Mouse (Mus musculus): ENCODE results near the gene Zfp64. TPM values are rescaled to one million over a fixed set of nuclear protein-coding genes. Genes with fewer than 3 reads are reported as not detected.
A peak's percentile ranks its signal among the peaks of the same experiment; 100 is the strongest.

The Zfp64 gene
- polyA plus RNA-seq, 1 experiment from 2014 or later, result 30.8 TPM

- Histone ChIP-seq H3K9ac (ENCODE audit: low read depth, low read length) (no peak overlapping the region), H3K27ac (ENCODE audit: low read depth, low read length) (no peak overlapping the region), H3K36me3 (ENCODE audit: control insufficient read depth, insufficient read depth, low read length) (no peaks in the 10 kb centered on the region), H3K4me3 (ENCODE audit: low read length) (peak overlapping the region; percentile 5; the same call in 1 of the 2 replicates), H3K9me3 (ENCODE audit: control insufficient read depth, low read length) (no peaks in the 10 kb centered on the region), H3K27me3 (replicated peaks; ENCODE audit: control insufficient read depth, insufficient read depth, low read length) (no peaks in the 10 kb centered on the region), H3K4me2 (ENCODE audit: low read length) (peak overlapping the region; percentile 18; the same call in 1 of the 2 replicates), H3K4me1 (ENCODE audit: control insufficient read depth, insufficient read depth, low read depth, low read length) (no peaks in the 10 kb centered on the region)
- ATAC-seq, result peak; percentile 97
- 62% methylated on average over 6 of the region's 6 CpGs for WGBS
Observed at GRCm38 (mm10) chr2:168980859-168981258, 25.5 kb upstream of the Zfp64 start.

- Histone ChIP-seq H3K36me3 (ENCODE audit: control insufficient read depth, insufficient read depth, low read length) (no peaks in the 10 kb centered on the region), H3K9me3 (ENCODE audit: control insufficient read depth, low read length) (no peaks in the 10 kb centered on the region), H3K9ac (ENCODE audit: low read depth, low read length) (no peak overlapping the region), H3K27ac (ENCODE audit: low read depth, low read length) (no peak overlapping the region), H3K4me3 (ENCODE audit: low read length) (no peak overlapping the region), H3K4me2 (ENCODE audit: low read length) (no peak overlapping the region), H3K27me3 (replicated peaks; ENCODE audit: control insufficient read depth, insufficient read depth, low read length) (no peaks in the 10 kb centered on the region), H3K4me1 (ENCODE audit: control insufficient read depth, insufficient read depth, low read depth, low read length) (no peaks in the 10 kb centered on the region)
- ATAC-seq, result no peak
- WGBS, result 47% methylated on average over 11 of the region's 11 CpGs
Observed at GRCm38 (mm10) chr2:168979742-168980141, 24.4 kb upstream of the Zfp64 start.

- Histone ChIP-seq H3K27me3 (replicated peaks; ENCODE audit: control insufficient read depth, insufficient read depth, low read length) (no peaks in the 10 kb centered on the region), H3K9ac (ENCODE audit: low read depth, low read length) (no peak overlapping the region)
- 44% methylated on average over 9 of the region's 9 CpGs for WGBS
Observed at GRCm38 (mm10) chr2:168978031-168978430, 22.6 kb upstream of the Zfp64 start.

DNA sequence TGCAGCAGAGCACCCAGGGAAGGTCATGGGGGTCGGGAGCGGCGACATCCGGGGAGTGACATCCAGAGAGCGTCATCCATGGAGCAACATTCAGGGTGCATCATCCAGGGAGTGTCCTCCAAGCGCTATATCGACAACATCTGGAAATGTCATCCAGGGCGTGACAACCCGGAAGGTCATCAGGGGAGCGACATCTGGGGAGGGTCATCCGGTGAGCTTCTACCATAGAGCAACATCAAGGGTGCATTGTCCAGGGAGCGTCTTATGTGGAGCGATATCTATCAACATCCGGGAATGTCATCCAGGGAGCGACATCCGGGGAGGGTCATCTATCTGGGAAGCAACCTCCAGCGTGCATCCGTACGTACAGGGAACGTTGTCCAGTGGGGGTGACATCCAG, 14.7 kb upstream of the Zfp64 start:
- H3K4me2 ChIP-seq (ENCODE audit: low read length), result no peak overlapping the region
- no peak overlapping the region for H3K27ac ChIP-seq (ENCODE audit: low read depth, low read length)
- no peaks in the 10 kb centered on the region for H3K4me1 ChIP-seq (ENCODE audit: control insufficient read depth, insufficient read depth, low read depth, low read length)
- peaks cover 20% of the 10 kb centered on the region for H3K9me3 ChIP-seq (ENCODE audit: control insufficient read depth, low read length)
- H3K9ac ChIP-seq (ENCODE audit: low read depth, low read length), result no peak overlapping the region
- H3K4me3 ChIP-seq (ENCODE audit: low read length), result no peak overlapping the region
- no peaks in the 10 kb centered on the region; the same call in 1 of the 2 replicates for H3K36me3 ChIP-seq (ENCODE audit: control insufficient read depth, insufficient read depth, low read length)
- no peak for ATAC-seq
- WGBS, result 96% methylated on average over 20 of the region's 20 CpGs
- no peaks in the 10 kb centered on the region for H3K27me3 ChIP-seq (replicated peaks; ENCODE audit: control insufficient read depth, insufficient read depth, low read length)

More at GRCm38 (mm10) chr2:168978031-168978430, 22.6 kb upstream of the Zfp64 start:
- Histone ChIP-seq H3K4me3 (ENCODE audit: low read length) (no peak overlapping the region), H3K36me3 (ENCODE audit: control insufficient read depth, insufficient read depth, low read length) (no peaks in the 10 kb centered on the region), H3K4me2 (ENCODE audit: low read length) (no peak overlapping the region), H3K27ac (ENCODE audit: low read depth, low read length) (no peak overlapping the region), H3K9me3 (ENCODE audit: control insufficient read depth, low read length) (no peaks in the 10 kb centered on the region), H3K4me1 (ENCODE audit: control insufficient read depth, insufficient read depth, low read depth, low read length) (no peaks in the 10 kb centered on the region)
- no peak for ATAC-seq

DNA sequence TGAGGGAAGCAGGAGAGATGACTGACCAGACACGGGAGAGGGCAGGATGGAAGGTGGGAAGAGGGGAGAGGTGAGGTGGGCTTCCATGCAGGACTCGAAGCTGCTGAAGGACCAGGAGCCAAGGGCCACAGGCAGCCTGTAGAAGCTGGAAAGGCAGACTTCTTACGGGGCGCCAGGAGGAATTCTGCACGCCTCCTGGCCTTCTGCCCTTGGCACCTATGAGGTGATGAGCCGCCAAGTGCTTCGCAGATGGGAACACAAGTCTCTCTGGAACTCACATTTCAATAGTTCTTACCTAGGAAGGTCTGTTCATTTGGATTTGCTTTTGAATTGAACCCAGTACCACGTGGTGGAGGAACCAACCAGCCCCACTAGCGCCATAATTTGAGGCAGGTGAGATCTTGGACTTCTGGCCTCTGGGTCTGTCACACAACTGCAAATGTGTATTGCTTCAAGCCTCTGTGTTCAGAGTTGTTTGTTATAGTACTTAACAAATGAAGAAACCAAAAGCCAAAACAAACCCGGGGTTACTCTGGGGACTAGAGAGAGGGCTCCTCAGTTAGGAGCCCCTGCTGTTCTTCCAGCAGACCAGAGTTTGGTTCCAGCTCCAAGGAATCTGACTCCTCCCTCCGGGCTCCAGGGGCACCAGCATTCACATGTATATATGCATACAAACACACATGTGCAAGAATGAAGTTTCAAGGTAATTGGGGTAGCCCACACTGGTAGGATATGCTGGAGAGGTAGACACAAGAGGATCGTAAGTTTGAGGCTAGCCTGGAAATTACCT, 12.9 kb upstream of the Zfp64 start:
- WGBS, result 83% methylated on average over 12 of the region's 12 CpGs
- no peak overlapping the region for H3K27ac ChIP-seq (ENCODE audit: low read depth, low read length)
- H3K9me3 ChIP-seq (ENCODE audit: control insufficient read depth, low read length), result peaks cover 25% of the 10 kb centered on the region
- no peak overlapping the region for H3K4me2 ChIP-seq (ENCODE audit: low read length)
- no peak for ATAC-seq
- H3K27me3 ChIP-seq (replicated peaks; ENCODE audit: control insufficient read depth, insufficient read depth, low read length), result no peaks in the 10 kb centered on the region
- H3K4me3 ChIP-seq (ENCODE audit: low read length), result no peak overlapping the region
- H3K9ac ChIP-seq (ENCODE audit: low read depth, low read length), result no peak overlapping the region
- no peaks in the 10 kb centered on the region for H3K4me1 ChIP-seq (ENCODE audit: control insufficient read depth, insufficient read depth, low read depth, low read length)
- H3K36me3 ChIP-seq (ENCODE audit: control insufficient read depth, insufficient read depth, low read length), result no peaks in the 10 kb centered on the region; the same call in 1 of the 2 replicates

DNA sequence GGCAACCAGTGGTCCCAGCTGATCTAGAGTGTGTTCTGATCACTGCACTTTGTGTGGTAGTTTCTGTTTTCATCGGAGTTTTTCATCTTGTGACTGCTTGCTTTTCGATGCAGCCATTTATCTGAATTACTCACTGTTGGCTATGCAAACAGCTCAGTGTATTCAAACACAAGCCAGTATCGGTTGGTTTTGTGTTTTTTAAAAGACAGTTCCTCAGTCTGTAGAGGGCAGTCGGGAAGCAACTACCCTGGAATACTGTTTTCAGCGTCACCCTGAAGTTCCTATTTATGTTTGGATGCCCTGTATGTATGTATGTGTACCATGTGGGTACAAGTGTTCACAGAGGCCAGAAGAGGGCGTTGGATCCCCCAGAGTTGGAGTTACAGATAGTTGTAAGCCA, 11.1 kb upstream of the Zfp64 start:
- 83% methylated on average over 6 of the region's 6 CpGs for whole genome bisulfite sequencing
- Histone ChIP-seq H3K4me2 (ENCODE audit: low read length) (no peak overlapping the region), H3K27me3 (replicated peaks; ENCODE audit: control insufficient read depth, insufficient read depth, low read length) (no peaks in the 10 kb centered on the region), H3K27ac (ENCODE audit: low read depth, low read length) (no peak overlapping the region), H3K36me3 (ENCODE audit: control insufficient read depth, insufficient read depth, low read length) (no peaks in the 10 kb centered on the region; the same call in 1 of the 2 replicates), H3K4me1 (ENCODE audit: control insufficient read depth, insufficient read depth, low read depth, low read length) (no peaks in the 10 kb centered on the region), H3K9me3 (ENCODE audit: control insufficient read depth, low read length) (peaks cover 25% of the 10 kb centered on the region), H3K4me3 (ENCODE audit: low read length) (no peak overlapping the region), H3K9ac (ENCODE audit: low read depth, low read length) (no peak overlapping the region)
- no peak for ATAC-seq

- Histone ChIP-seq H3K36me3 (ENCODE audit: control insufficient read depth, insufficient read depth, low read length) (no peaks in the 10 kb centered on the region; the same call in 1 of the 2 replicates), H3K4me3 (ENCODE audit: low read length) (no peak overlapping the region), H3K4me1 (ENCODE audit: control insufficient read depth, insufficient read depth, low read depth, low read length) (no peaks in the 10 kb centered on the region), H3K27ac (ENCODE audit: low read depth, low read length) (no peak overlapping the region), H3K27me3 (replicated peaks; ENCODE audit: control insufficient read depth, insufficient read depth, low read length) (no peaks in the 10 kb centered on the region), H3K9ac (ENCODE audit: low read depth, low read length) (no peak overlapping the region), H3K4me2 (ENCODE audit: low read length) (no peak overlapping the region), H3K9me3 (ENCODE audit: control insufficient read depth, low read length) (peaks cover 23% of the 10 kb centered on the region)
- WGBS, result 95% methylated on average over 5 of the region's 5 CpGs
- no peak for ATAC-seq
Observed at GRCm38 (mm10) chr2:168964849-168965248, 9.5 kb upstream of the Zfp64 start.

GRCm38 (mm10) chr2:168961729-168962666, 6.6 kb upstream of the Zfp64 start:
- peaks cover 15% of the 10 kb centered on the region for H3K9me3 ChIP-seq (ENCODE audit: control insufficient read depth, low read length)
- WGBS, result 93% methylated on average over 4 of the region's 4 CpGs

GRCm38 (mm10) chr2:168960814-168961213, 5.4 kb upstream of the Zfp64 start:
- Histone ChIP-seq H3K27me3 (replicated peaks; ENCODE audit: control insufficient read depth, insufficient read depth, low read length) (no peaks in the 10 kb centered on the region), H3K9me3 (ENCODE audit: control insufficient read depth, low read length) (peaks cover 12% of the 10 kb centered on the region), H3K4me1 (ENCODE audit: control insufficient read depth, insufficient read depth, low read depth, low read length) (no peaks in the 10 kb centered on the region), H3K27ac (ENCODE audit: low read depth, low read length) (no peak overlapping the region), H3K4me2 (ENCODE audit: low read length) (no peak overlapping the region), H3K36me3 (ENCODE audit: control insufficient read depth, insufficient read depth, low read length) (no peaks in the 10 kb centered on the region; the same call in 1 of the 2 replicates), H3K4me3 (ENCODE audit: low read length) (no peak overlapping the region), H3K9ac (ENCODE audit: low read depth, low read length) (no peak overlapping the region)
- 92% methylated on average over 3 of the region's 3 CpGs for WGBS
- no peak for ATAC-seq

More at GRCm38 (mm10) chr2:168961729-168962666, 6.6 kb upstream of the Zfp64 start:
- ATAC-seq, result no peak
- no peak overlapping the region for H3K4me3 ChIP-seq (ENCODE audit: low read length)
- no peaks in the 10 kb centered on the region for H3K27me3 ChIP-seq (replicated peaks; ENCODE audit: control insufficient read depth, insufficient read depth, low read length)
- no peak overlapping the region for H3K9ac ChIP-seq (ENCODE audit: low read depth, low read length)
- H3K36me3 ChIP-seq (ENCODE audit: control insufficient read depth, insufficient read depth, low read length), result no peaks in the 10 kb centered on the region; the same call in 1 of the 2 replicates
- H3K4me1 ChIP-seq (ENCODE audit: control insufficient read depth, insufficient read depth, low read depth, low read length), result no peaks in the 10 kb centered on the region
- no peak overlapping the region for H3K4me2 ChIP-seq (ENCODE audit: low read length)
- no peak overlapping the region for H3K27ac ChIP-seq (ENCODE audit: low read depth, low read length)

Measured in hindbrain, embryonic 16.5 days (tissue).